Mouse (Mus musculus): ENCODE measurements at regions not wholly inside any gene's neighbourhood (a gene's known extent, or its start where the extent isn't known, plus 50 kb on each side); places are given as distances from the start of the nearest gene placed in this dataset.

DNA sequence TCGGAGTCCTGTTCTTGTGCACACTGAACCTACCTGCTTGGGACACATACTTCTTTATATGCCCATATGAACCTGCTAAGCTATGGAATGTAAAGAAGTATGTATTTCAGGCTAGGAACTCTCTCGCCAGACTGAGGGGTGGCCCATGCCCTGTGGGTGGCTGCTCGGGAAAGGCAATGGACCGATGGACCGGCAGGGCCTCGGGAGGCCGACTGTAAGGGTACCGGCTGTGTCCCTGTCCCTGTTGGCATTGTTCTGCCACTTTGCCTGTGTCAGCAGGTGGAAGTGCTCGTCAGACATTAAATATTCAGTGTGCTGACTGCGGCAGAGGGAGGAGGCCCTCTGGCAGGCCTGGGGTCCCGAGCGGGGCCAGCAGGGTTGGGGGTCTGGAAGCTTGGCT is 54.5 kb upstream of the Gata5 start:
- no peak for DNase-seq (ENCODE audit: low spot score in 2 of 2)

DNA sequence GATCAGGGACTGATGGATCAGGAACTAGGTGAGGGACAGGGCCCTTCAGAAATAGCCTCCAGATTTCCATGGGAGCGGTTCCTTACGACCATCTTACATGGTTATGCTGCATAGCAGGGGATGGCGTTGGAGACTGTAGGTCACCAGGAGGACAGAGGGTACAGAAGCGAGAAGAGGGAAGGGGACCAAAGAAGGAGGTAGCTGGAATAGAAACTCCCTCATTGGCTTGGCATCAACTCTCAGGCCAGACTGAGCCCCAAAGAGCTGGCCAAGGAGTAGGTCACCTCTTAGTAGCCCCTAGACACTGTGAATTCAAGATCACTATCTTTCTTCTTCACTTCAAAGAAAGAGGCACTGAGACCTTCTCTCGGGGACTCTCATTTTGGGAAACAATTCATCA is 53.6 kb upstream of the Gata5 start:
- DNase-seq (ENCODE audit: low spot score in 2 of 2): no peak

DNA sequence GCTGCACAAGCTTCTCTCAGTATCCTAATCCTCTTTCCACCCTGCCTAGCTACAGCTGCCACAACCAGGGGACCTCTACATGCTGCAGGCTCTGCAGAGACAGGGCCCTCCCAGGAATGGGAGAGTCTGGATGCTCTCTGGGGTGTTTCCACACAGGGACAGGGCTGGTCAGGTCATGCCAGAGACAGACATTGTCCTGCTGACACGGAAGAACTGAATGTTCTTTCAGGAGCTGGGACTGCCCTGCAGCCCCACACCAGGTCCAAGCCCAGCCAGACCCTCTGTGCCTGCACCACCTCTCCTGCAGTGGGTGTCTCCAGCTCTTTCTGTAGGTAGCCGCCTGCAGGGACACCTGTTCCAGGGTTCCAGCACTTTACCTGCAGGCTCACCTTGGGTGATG is 52.8 kb upstream of the Gata5 start:
- DNase-seq (ENCODE audit: low spot score in 2 of 2): no peak

DNA sequence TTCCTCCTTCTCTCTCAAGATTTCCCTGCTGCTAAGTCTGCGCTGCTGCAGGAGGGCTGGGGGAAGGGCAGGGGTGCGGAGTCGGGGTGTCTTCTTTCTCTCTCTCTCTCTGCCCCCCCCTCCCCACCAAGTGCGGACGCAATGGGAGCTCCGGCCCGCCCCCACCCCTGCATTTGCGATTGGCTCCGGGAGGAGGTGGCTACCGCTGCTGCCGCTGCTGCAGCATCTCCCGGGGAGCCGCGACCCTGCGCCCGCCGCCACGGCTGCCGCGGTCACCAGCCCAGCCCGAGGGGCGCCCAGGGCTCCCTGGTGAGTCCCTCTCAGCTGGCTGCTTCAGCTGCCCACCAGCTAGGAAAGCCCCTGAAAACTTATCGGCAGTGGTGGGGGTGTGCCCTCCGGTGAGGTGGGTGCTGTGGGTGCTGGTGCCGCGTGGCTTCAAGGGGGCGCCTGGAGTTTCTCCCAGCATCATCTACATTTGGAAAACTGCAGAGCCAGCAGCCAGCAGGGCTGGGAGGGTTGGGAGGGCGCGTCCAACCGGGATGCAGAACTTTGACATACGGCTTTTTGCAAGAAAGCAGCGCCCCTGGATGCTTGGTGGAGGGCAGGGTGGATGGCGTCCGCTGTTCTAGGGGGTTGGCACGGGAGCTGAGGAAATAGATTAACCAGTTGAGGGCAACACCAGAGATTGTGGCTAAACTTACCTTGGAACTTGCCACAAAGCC is 51.6 kb upstream of the Gata5 start:
- DNase-seq (ENCODE audit: low spot score in 2 of 2): peak in 1 of 2 experiments; percentile 31

DNA sequence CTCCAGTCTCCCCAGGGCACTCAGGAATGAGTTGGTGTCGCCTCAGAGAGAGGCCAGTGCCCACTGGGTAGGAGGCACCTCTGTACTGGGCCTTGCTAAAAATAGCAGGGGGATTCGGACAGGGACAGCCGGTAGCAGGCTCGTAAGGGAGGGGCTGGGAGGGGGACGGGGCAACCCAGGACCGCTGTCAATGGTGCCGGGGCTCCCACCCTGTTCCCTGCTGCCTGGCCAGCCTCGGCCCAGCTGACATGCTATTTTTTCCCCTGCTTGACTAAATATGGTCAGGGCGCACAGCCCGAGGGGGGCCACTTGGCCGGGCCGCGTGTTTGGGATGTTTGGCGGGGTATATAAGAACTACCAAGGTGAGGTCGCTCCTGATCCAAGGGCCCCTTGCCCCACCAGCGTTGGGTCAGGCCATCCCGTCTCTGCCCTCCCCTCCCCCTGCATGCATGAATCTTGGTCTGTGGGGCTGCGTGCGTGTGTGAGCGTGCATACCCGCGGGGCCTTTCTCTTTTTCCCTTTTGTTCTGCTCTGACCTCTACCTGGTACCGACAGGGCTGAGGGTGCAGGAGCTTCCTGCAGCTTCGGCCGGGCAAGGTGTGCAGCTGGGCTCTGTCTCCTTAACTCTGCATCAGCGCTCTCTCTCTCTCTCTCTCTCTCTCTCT is 50.9 kb upstream of the Gata5 start:
- DNase-seq (ENCODE audit: low spot score in 2 of 2): peak in 1 of 2 experiments; percentile 25
